ENCODE assay signal across 8 mouse cellular contexts in the genomic region with DNA sequence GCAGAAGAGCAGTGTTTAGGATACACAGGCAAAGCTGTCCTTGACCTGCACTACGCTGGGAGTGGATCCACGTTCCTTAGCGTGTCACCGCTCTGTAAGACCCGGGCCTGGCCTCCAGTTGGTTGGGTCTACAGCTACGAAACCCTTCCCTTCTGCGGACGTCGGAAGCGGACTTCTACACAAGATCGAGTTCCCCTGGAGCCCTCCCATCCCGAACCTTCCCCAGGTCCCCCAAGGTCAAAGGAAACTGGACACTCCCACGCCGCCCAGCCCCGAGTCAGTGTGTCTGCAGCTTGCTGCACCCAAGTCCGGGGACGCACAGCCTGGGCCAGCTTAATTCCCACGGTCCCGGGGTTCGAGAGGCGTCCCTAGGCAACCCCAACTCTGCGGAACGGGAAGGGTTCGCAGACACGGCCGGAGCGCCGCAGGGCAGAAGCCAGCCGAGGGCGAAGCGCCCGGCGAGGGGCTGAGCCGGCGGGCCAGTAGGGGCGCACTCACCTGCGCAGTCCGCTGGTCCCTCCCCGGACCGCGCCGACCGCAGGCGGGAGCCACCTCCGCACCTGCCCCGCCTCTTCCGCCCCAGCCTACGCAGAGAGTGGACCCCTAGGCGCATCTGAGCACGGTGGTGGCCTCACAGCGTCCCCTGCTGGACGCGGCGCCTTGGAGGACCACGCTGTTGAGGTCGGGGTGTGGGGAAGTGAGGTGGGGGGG. TPM values are rescaled to one million over a fixed set of nuclear protein-coding genes. Genes with fewer than 3 reads are reported as not detected.
DNase-seq lines count a peak whose midpoint lies in the region; ATAC-seq lines count a peak whose summit lies in the region.

1700021F05Rik (minus strand) TSS at position 553 of the 711 bp plus-strand sequence.

- peak within 1 kb of the TSS; percentile 54 for H3K4me3 ChIP-seq in hindbrain, embryonic 11.5 days (ENCODE audit: low read depth, low read length)

- H3K36me3 ChIP-seq in hindbrain, embryonic 11.5 days (ENCODE audit: control insufficient read depth, insufficient read depth, low read length) = no peaks in the 10 kb centered on the region

- peak within 1 kb of the TSS; percentile 64 for H3K9ac ChIP-seq in hindbrain, embryonic 11.5 days (ENCODE audit: low read depth, low read length)

- WGBS in hindbrain, embryonic 11.5 days = 1% methylated on average over 41 of the region's 56 CpGs

- H3K9me3 ChIP-seq in hindbrain, embryonic 11.5 days (ENCODE audit: control insufficient read depth, low read length) = no peaks in the 10 kb centered on the region

- H3K4me1 ChIP-seq in hindbrain, embryonic 11.5 days (replicated peaks; ENCODE audit: control insufficient read depth, insufficient read depth, low read length) = peaks cover 5% of the 10 kb centered on the region; the same call in 1 of the 2 replicates

- H3K27ac ChIP-seq in hindbrain, embryonic 11.5 days (ENCODE audit: low read depth, low read length) = no peak within 1 kb of the TSS

- ATAC-seq in frontal cortex, adult (ENCODE audit: low TSS enrichment) = peak; percentile 94
- peak; percentile 99 for ATAC-seq in hindbrain, embryonic 11.5 days (ENCODE audit: low FRiP score)

- H3K4me2 ChIP-seq in hindbrain, embryonic 11.5 days (replicated peaks; ENCODE audit: low read depth, low read length) = peak within 1 kb of the TSS; percentile 75

- no peaks in the 10 kb centered on the region for H3K27me3 ChIP-seq in hindbrain, embryonic 11.5 days (ENCODE audit: control insufficient read depth, insufficient read depth, low read length)

- DNase-seq in MEL-GATA-1-ER (ENCODE audit: extremely low read depth, low read depth) = peak; percentile 79
- DNase-seq in cerebellum, adult 8-10 months = peak; percentile 95
- peak; percentile 97 for DNase-seq in hindbrain, embryonic 11.5 days (ENCODE audit: low spot score)
- DNase-seq in layer of hippocampus, postnatal 10 days (ENCODE audit: low spot score in 2 of 2) = peak; percentile 96 to 98
- DNase-seq in lung, postnatal 10 days = peak; percentile 97
- DNase-seq in ovary, postnatal 36 days (ENCODE audit: low spot score) = peak; percentile 95
- peak; percentile 98 for DNase-seq in thymus, postnatal 25 days

RNA-seq across cellular contexts. Expression of gene 1700021F05Rik, which starts in this region (rescaled TPM):
- polyA plus RNA-seq in hindbrain, embryonic 11.5 days (2014; fragmentation: Nextera tagmentation; extraction: Ambion mirVana) = 70.4 and 76.2 TPM in 2 replicates
- total RNA-seq in layer of hippocampus, postnatal 10 days (2021) = 10 to 100 TPM; 49.2 to 52.0 TPM
